Mouse (Mus musculus): ENCODE data around the gene 2610528A11Rik. TPM values are rescaled to one million over a fixed set of nuclear protein-coding genes. Genes with fewer than 3 reads are reported as not detected.
"Not testable (repeated sequence)": the region's sequence is repeated elsewhere in the genome, so short reads cannot be mapped to it uniquely, and the experiment has no call there.

The 2610528A11Rik gene
- polyA plus RNA-seq (2012; rRNA removed) = 2.9 and 3.9 TPM in 2 replicates

- no peaks in the 10 kb centered on the region for H3K27me3 ChIP-seq (ENCODE audit: control insufficient read depth, insufficient read depth, low read length)
- TF ChIP-seq CTCF (IDR thresholded peaks at IDR 0.05; ENCODE audit: extremely low read depth, insufficient read depth, insufficient read length, insufficient replicate concordance) = no peak
- TF ChIP-seq POLR2A (IDR thresholded peaks at IDR 0.05; ENCODE audit: low read depth, low read length) = no peak
- DNase-seq (ENCODE audit: low read depth in 1 of 2, low spot score in 2 of 2) = no peak
- no peaks in the 10 kb centered on the region for H3K4me1 ChIP-seq (ENCODE audit: control insufficient read depth, insufficient read depth, insufficient read length)
- no peak within 1 kb of the TSS for H3K4me3 ChIP-seq (ENCODE audit: extremely low read depth, insufficient read depth, insufficient read length)
- H3K36me3 ChIP-seq (ENCODE audit: control insufficient read depth, insufficient read depth, low read length) = no peaks in the 10 kb centered on the region; the same call in 1 of the 2 replicates
- WGBS = 58% methylated on average over 3 of the region's 3 CpGs
- H3K27ac ChIP-seq (ENCODE audit: insufficient read depth, low read length) = no peak within 1 kb of the TSS
These were observed at the start of gene 2610528A11Rik for GRCm38 (mm10) chr14:37113922-37114321. Gene 2610528A11Rik, minus strand, starts transcription at chr14:37114022.

DNA sequence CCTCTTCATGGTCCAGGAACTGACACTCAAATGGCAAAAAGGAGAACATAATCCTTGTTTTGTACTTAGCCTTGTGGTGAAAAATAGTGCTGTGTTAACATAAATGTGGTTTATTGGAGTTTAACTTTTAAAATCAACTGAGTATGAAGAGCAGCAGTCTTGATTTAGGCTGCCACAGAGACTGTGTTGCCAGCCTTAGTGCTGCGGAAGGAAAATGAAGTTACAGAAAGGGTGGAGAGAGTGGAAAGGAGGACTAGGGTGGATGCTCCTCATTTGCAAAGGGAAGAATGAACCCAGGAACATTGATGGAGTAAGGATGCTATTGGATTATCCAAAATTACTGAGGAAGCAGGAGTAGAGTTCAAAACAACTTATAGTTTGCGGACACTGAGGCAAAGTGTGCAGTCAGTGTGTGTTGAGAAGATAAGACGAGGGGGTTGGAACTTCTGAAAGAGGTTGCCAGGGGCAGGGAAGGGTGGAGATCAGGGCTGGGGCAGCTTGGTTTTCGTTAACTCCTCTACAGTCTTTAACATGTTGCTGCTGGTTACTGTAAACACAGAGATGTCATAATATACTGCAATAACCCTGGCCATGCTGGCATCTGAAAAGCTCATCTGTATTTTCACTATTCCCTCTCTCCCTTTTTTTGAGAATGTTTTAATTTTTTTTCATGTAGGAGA lies 49.6 kb upstream of the 2610528A11Rik start:
- no peaks in the 10 kb centered on the region for H3K36me3 ChIP-seq (ENCODE audit: control insufficient read depth, insufficient read depth, low read length)
- no peaks in the 10 kb centered on the region for H3K27me3 ChIP-seq (ENCODE audit: control insufficient read depth, insufficient read depth, low read length)
- DNase-seq (ENCODE audit: low read depth in 1 of 2, low spot score in 2 of 2) = no peak
- no peak overlapping the region for H3K27ac ChIP-seq (ENCODE audit: insufficient read depth, low read length)
- no peaks in the 10 kb centered on the region for H3K4me1 ChIP-seq (ENCODE audit: control insufficient read depth, insufficient read depth, insufficient read length)
- H3K4me3 ChIP-seq (ENCODE audit: extremely low read depth, insufficient read depth, insufficient read length) = no peak overlapping the region
- TF ChIP-seq POLR2A (IDR thresholded peaks at IDR 0.05; ENCODE audit: low read depth, low read length) = no peak
- TF ChIP-seq CTCF (IDR thresholded peaks at IDR 0.05; ENCODE audit: extremely low read depth, insufficient read depth, insufficient read length, insufficient replicate concordance) = no peak
- 82% methylated on average over 4 of the region's 4 CpGs for WGBS

DNA sequence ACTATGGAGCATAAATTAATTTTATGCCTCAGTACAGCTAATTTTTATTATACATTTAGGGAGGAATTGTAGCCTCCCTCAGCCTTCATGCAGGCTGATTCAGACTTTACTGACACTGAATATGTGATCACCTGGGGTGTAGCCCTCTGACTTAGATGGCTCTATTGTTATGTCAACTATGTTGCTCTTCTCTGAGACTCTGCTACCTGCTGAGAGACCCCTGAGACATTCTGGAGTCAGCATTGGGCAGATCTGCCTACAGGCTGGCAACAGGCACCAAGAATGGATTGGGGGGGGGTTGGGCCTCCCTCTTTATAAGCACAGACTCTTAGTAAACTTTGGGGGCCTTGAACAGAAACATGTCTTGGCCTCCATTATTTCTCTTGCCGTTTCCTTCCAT lies 40.6 kb upstream of the 2610528A11Rik start:
- no peak for DNase-seq (ENCODE audit: low read depth in 1 of 2, low spot score in 2 of 2)
- Histone ChIP-seq H3K4me1 (ENCODE audit: control insufficient read depth, insufficient read depth, insufficient read length) (no peaks in the 10 kb centered on the region), H3K27me3 (ENCODE audit: control insufficient read depth, insufficient read depth, low read length) (no peaks in the 10 kb centered on the region), H3K27ac (ENCODE audit: insufficient read depth, low read length) (no peak overlapping the region), H3K4me3 (ENCODE audit: extremely low read depth, insufficient read depth, insufficient read length) (no peak overlapping the region), H3K36me3 (ENCODE audit: control insufficient read depth, insufficient read depth, low read length) (no peaks in the 10 kb centered on the region)
- 86% methylated on average over 1 of the region's 1 CpGs for WGBS
- TF ChIP-seq POLR2A (IDR thresholded peaks at IDR 0.05; ENCODE audit: low read depth, low read length) (no peak), CTCF (IDR thresholded peaks at IDR 0.05; ENCODE audit: extremely low read depth, insufficient read depth, insufficient read length, insufficient replicate concordance) (no peak)

DNA sequence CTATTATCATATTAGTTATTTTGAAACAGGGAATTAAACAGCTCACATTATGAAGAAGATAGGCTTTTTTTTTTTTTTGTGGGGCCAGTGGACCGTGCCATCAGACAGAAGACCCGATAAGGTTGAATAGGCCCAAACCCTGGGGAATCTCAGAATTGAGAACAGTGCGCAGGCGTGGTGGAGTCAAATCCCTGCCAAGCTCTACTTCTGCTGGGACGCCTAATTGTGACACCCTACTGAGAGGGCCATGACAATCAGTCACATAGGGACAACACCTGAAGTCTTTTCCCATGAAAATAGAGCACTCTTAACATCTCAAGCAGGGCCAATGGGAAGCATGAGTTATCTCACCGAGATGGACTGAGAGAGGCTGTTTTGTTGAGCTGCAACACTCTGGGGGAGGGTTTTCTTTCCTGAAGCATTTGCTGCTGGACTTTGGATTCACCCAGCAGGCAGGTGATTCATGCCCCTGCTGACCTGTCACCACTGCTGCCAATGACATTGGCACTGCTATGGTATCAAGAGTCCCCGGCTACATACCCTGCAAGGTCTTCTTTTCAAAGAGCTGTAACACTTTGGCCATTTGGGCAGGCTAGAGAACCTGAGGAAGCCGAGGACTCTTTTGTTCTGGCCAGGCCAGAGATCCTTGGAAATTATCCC lies 25.4 kb upstream of the 2610528A11Rik start:
- Histone ChIP-seq H3K27ac (ENCODE audit: insufficient read depth, low read length) (no peak overlapping the region), H3K4me1 (ENCODE audit: control insufficient read depth, insufficient read depth, insufficient read length) (peaks cover 2% of the 10 kb centered on the region; the same call in 1 of the 2 replicates), H3K4me3 (ENCODE audit: extremely low read depth, insufficient read depth, insufficient read length) (no peak overlapping the region), H3K27me3 (ENCODE audit: control insufficient read depth, insufficient read depth, low read length) (no peaks in the 10 kb centered on the region), H3K36me3 (ENCODE audit: control insufficient read depth, insufficient read depth, low read length) (no peaks in the 10 kb centered on the region)
- 64% methylated on average over 8 of the region's 8 CpGs for WGBS
- no peak for DNase-seq (ENCODE audit: low read depth in 1 of 2, low spot score in 2 of 2)
- TF ChIP-seq CTCF (IDR thresholded peaks at IDR 0.05; ENCODE audit: extremely low read depth, insufficient read depth, insufficient read length, insufficient replicate concordance) (no peak), POLR2A (IDR thresholded peaks at IDR 0.05; ENCODE audit: low read depth, low read length) (no peak)

- not testable (repeated sequence) for H3K4me3 ChIP-seq (ENCODE audit: extremely low read depth, insufficient read depth, insufficient read length); DNase-seq (ENCODE audit: low read depth in 1 of 2, low spot score in 2 of 2); H3K27ac ChIP-seq (ENCODE audit: insufficient read depth, low read length); H3K4me1 ChIP-seq (ENCODE audit: control insufficient read depth, insufficient read depth, insufficient read length); H3K27me3 ChIP-seq (ENCODE audit: control insufficient read depth, insufficient read depth, low read length); H3K36me3 ChIP-seq (ENCODE audit: control insufficient read depth, insufficient read depth, low read length)
- WGBS = 80% methylated on average over 3 of the region's 3 CpGs
These were observed 23.8 kb upstream of the 2610528A11Rik start for GRCm38 (mm10) chr14:37137596-37137995.

DNA sequence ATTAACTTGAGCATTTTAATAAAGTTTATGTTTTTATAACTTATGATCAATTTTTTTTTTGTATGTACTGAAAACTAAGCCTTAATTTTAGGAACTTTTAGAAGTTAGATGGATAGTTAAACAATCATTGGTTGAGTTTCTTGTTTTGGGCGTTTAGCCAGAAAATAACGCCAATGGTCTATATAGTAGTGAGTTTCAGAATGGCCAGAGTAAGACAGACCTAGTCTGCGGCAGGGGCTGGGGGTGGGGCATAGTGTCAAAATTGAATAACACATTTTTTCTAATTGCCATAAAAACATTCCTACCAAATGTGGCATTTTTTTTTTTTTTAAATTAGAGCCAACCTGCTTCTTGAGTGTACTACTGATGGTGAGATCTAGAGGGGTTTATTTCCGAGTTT lies 22.3 kb upstream of the 2610528A11Rik start:
- Histone ChIP-seq H3K36me3 (ENCODE audit: control insufficient read depth, insufficient read depth, low read length) (peaks cover 9% of the 10 kb centered on the region), H3K27ac (ENCODE audit: insufficient read depth, low read length) (no peak overlapping the region), H3K27me3 (ENCODE audit: control insufficient read depth, insufficient read depth, low read length) (no peaks in the 10 kb centered on the region), H3K4me3 (ENCODE audit: extremely low read depth, insufficient read depth, insufficient read length) (no peak overlapping the region), H3K4me1 (ENCODE audit: control insufficient read depth, insufficient read depth, insufficient read length) (peaks cover 4% of the 10 kb centered on the region; the same call in 1 of the 2 replicates)
- no peak for DNase-seq (ENCODE audit: low read depth in 1 of 2, low spot score in 2 of 2)
- TF ChIP-seq POLR2A (IDR thresholded peaks at IDR 0.05; ENCODE audit: low read depth, low read length) (no peak), CTCF (IDR thresholded peaks at IDR 0.05; ENCODE audit: extremely low read depth, insufficient read depth, insufficient read length, insufficient replicate concordance) (no peak)
- WGBS = 78% methylated on average over 4 of the region's 4 CpGs

GRCm38 (mm10) chr14:37135671-37136070 lies 21.8 kb upstream of the 2610528A11Rik start:
- H3K27ac ChIP-seq (ENCODE audit: insufficient read depth, low read length) = peak overlapping the region; percentile 82
- TF ChIP-seq CTCF (IDR thresholded peaks at IDR 0.05; ENCODE audit: extremely low read depth, insufficient read depth, insufficient read length, insufficient replicate concordance) = no peak
- TF ChIP-seq POLR2A (IDR thresholded peaks at IDR 0.05; ENCODE audit: low read depth, low read length) = no peak
- no peaks in the 10 kb centered on the region for H3K27me3 ChIP-seq (ENCODE audit: control insufficient read depth, insufficient read depth, low read length)
- H3K36me3 ChIP-seq (ENCODE audit: control insufficient read depth, insufficient read depth, low read length) = peaks cover 12% of the 10 kb centered on the region
- DNase-seq (ENCODE audit: low read depth in 1 of 2, low spot score in 2 of 2) = peak in 1 of 2 experiments; percentile 14
- 3% methylated on average over 10 of the region's 10 CpGs for WGBS
- H3K4me3 ChIP-seq (ENCODE audit: extremely low read depth, insufficient read depth, insufficient read length) = peak overlapping the region; percentile 72
- peaks cover 4% of the 10 kb centered on the region; the same call in 1 of the 2 replicates for H3K4me1 ChIP-seq (ENCODE audit: control insufficient read depth, insufficient read depth, insufficient read length)
